33 mouse cellular contexts compared by ENCODE assay signal in the genomic region with DNA sequence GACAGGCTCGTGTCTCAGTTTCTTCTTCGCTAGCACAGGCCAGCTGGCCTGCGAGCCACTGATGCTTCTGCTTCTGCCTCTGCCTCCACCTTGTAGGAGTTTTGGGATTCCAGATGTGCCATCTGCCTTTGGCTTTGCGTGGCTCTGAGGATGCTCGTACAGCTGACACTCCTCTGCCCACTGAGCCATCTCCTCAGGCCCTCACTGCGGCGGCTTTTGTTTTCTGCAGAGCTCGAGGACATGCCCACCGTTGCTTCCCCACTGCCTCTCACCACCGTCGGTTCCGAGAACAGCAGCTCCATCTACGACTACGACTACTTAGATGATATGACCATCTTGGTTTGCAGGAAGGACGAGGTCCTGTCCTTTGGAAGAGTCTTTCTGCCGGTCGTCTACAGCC. TPM values are rescaled to one million over a fixed set of nuclear protein-coding genes. Genes with fewer than 3 reads are reported as not detected.
DNase-seq lines count a peak whose midpoint lies in the region; ATAC-seq lines count a peak whose summit lies in the region.
"Had no signal": no experiment of that assay in that cellular context is flagged by ENCODE, and none has a peak within 500 bp of the region (broad histone marks: within the 10 kb centered on the region; RNA-seq: fewer than 3 reads in every experiment).

No protein-coding gene starts in this region.

- WGBS in heart, embryonic 11.5 days (ENCODE audit: insufficient replicate concordance): 84% methylated on average over 17 of the region's 17 CpGs

- H3K4me1 ChIP-seq in heart, embryonic 11.5 days (ENCODE audit: control insufficient read depth, insufficient read depth, low read length): no peaks in the 10 kb centered on the region
- H3K4me1 ChIP-seq in megakaryocyte, embryonic 14.5 days: peaks cover 85% of the 10 kb centered on the region
- H3K4me1 ChIP-seq: embryonic facial prominence, embryonic 10.5 days; embryonic facial prominence, embryonic 13.5 days; forebrain, embryonic 12.5 days; forebrain, embryonic 15.5 days; hindbrain, embryonic 12.5 days had no signal

- peak; percentile 69 for DNase-seq in heart, adult 11 months
- DNase-seq in testis, postnatal 10 days (ENCODE audit: low spot score): peak; percentile 34
- no peak for DNase-seq in testis, postnatal 14 days (ENCODE audit: low spot score)
- DNase-seq in urinary bladder, postnatal 10 days (ENCODE audit: low spot score): peak; percentile 6
- no peak for DNase-seq in urinary bladder, adult 18-20 months (ENCODE audit: low spot score in 2 of 2)
- DNase-seq: adrenal gland, adult 8-10 months; adrenal gland, postnatal 25 days; cerebellum, adult 11-12 months; cerebellum, adult 8-10 months; cerebellum, postnatal 10 days; cerebellum, postnatal 36 days; embryo, embryonic 11 days; gastrocnemius, postnatal 25 days had no signal

- no peak overlapping the region for H3K4me2 ChIP-seq in heart, embryonic 11.5 days
- H3K4me2 ChIP-seq: embryonic facial prominence, embryonic 13.5 days; forebrain, embryonic 12.5 days; forebrain, embryonic 15.5 days; hindbrain, embryonic 12.5 days had no signal

- no peaks in the 10 kb centered on the region for H3K9me3 ChIP-seq in heart, embryonic 11.5 days (replicated peaks; ENCODE audit: control insufficient read depth, low read length)
- H3K9me3 ChIP-seq in megakaryocyte, embryonic 14.5 days: peaks cover 12% of the 10 kb centered on the region; the same call in 1 of the 2 replicates
- H3K9me3 ChIP-seq: embryonic facial prominence, embryonic 10.5 days; embryonic facial prominence, embryonic 13.5 days; forebrain, embryonic 12.5 days; forebrain, embryonic 15.5 days; heart, embryonic 10.5 days; hindbrain, embryonic 12.5 days had no signal

- ATAC-seq in heart, embryonic 11.5 days (replicated peaks; ENCODE audit: insufficient number of reproducible peaks, low FRiP score, low TSS enrichment): no peak
- ATAC-seq in megakaryocyte, adult 5-6 weeks (ENCODE audit: poor library complexity, severe bottlenecking): no peak
- ATAC-seq: activated CD4-positive, CD25-positive, alpha-beta regulatory T cell, adult 4 months; forebrain, embryonic 15.5 days had no signal

- H3K27me3 ChIP-seq in heart, embryonic 11.5 days (ENCODE audit: control insufficient read depth, insufficient read depth, low read length): no peaks in the 10 kb centered on the region
- peaks cover 22% of the 10 kb centered on the region for H3K27me3 ChIP-seq in megakaryocyte, embryonic 14.5 days (replicated peaks)
- H3K27me3 ChIP-seq: embryonic facial prominence, embryonic 13.5 days; forebrain, embryonic 12.5 days; forebrain, embryonic 15.5 days; hindbrain, embryonic 12.5 days had no signal

- no peak overlapping the region for H3K4me3 ChIP-seq in heart, embryonic 11.5 days (ENCODE audit: low read depth, low read length)
- peak overlapping the region; percentile 23 for H3K4me3 ChIP-seq in megakaryocyte, embryonic 14.5 days (replicated peaks)
- H3K4me3 ChIP-seq: embryonic facial prominence, embryonic 10.5 days; embryonic facial prominence, embryonic 13.5 days; erythroblast, embryonic 14.5 days; forebrain, embryonic 12.5 days; forebrain, embryonic 15.5 days; heart, adult 2 months; heart, embryonic 10.5 days; hindbrain, embryonic 12.5 days had no signal

- H3K36me3 ChIP-seq in heart, embryonic 11.5 days (ENCODE audit: control insufficient read depth, insufficient read depth, low read length): no peaks in the 10 kb centered on the region
- peaks cover 9% of the 10 kb centered on the region for H3K36me3 ChIP-seq in megakaryocyte, embryonic 14.5 days (replicated peaks; ENCODE audit: low read length)
- H3K36me3 ChIP-seq: embryonic facial prominence, embryonic 10.5 days; embryonic facial prominence, embryonic 13.5 days; forebrain, embryonic 12.5 days; forebrain, embryonic 15.5 days; heart, embryonic 10.5 days; hindbrain, embryonic 12.5 days had no signal

- H3K27ac ChIP-seq in heart, embryonic 11.5 days (ENCODE audit: low read depth, low read length): no peak overlapping the region
- H3K27ac ChIP-seq: embryonic facial prominence, embryonic 10.5 days; embryonic facial prominence, embryonic 13.5 days; forebrain, embryonic 12.5 days; forebrain, embryonic 15.5 days; heart, adult 2 months; heart, embryonic 10.5 days; hindbrain, embryonic 12.5 days had no signal

- H3K9ac ChIP-seq in heart, embryonic 11.5 days (ENCODE audit: low read depth, low read length): no peak overlapping the region
- H3K9ac ChIP-seq: embryonic facial prominence, embryonic 13.5 days; forebrain, embryonic 12.5 days; forebrain, embryonic 15.5 days; hindbrain, embryonic 12.5 days had no signal

RNA-seq across cellular contexts. Expression of a gene that starts 7.8 kb away (rescaled TPM):
- not detected in 2 replicates for polyA plus RNA-seq in heart, embryonic 11.5 days (2014; fragmentation: Nextera tagmentation; extraction: Ambion mirVana)
- not detected in 2 replicates for polyA plus RNA-seq in megakaryocyte, embryonic 14.5 days (2012; ENCODE audit: insufficient read depth, low replicate concordance)
- total RNA-seq in megakaryocyte, adult 5-6 weeks (2015): not detected in 2 replicates
- 0.18 TPM in 1 of 2 replicates, not detected in the other for total RNA-seq in megakaryocyte, adult 5-6 weeks (2017)
- total RNA-seq: ES-E14; gastrocnemius, adult 8-10 months; gastrocnemius, postnatal 25 days; heart, adult 2 months; heart, postnatal 25 days; hematopoietic stem cell, adult 5-6 weeks had no signal
- polyA plus RNA-seq: activated CD4-positive, CD25-positive, alpha-beta regulatory T cell, adult 4 months; brain, embryonic 14.5 days; cortical plate, adult 2 months; embryonic facial prominence, embryonic 10.5 days; embryonic facial prominence, embryonic 13.5 days; erythroblast, embryonic 14.5 days; forebrain, embryonic 12.5 days; forebrain, embryonic 15.5 days; heart, embryonic 10.5 days; heart, embryonic 14.5 days; heart, postnatal 0 days; hindbrain, embryonic 12.5 days had no signal

RNA-seq across cellular contexts. Expression of a gene that starts 10.2 kb away (rescaled TPM):
- polyA plus RNA-seq in heart, embryonic 11.5 days (2014; fragmentation: Nextera tagmentation; extraction: Ambion mirVana): 0.10 TPM in 1 of 2 replicates, not detected in the other
- polyA plus RNA-seq in megakaryocyte, embryonic 14.5 days (2012; ENCODE audit: insufficient read depth, low replicate concordance): 1.5 TPM in 1 of 2 replicates, not detected in the other
- not detected in 2 replicates for total RNA-seq in megakaryocyte, adult 5-6 weeks (2015)
- total RNA-seq in megakaryocyte, adult 5-6 weeks (2017): not detected in 2 replicates
- total RNA-seq: hematopoietic stem cell, adult 5-6 weeks had no signal
- polyA plus RNA-seq: activated CD4-positive, CD25-positive, alpha-beta regulatory T cell, adult 4 months; embryonic facial prominence, embryonic 13.5 days; erythroblast, embryonic 14.5 days had no signal

RNA-seq across cellular contexts. Expression of a gene that starts 42.5 kb away (rescaled TPM):
- 0.35 and 0.44 TPM in 2 replicates for polyA plus RNA-seq in heart, embryonic 11.5 days (2014; fragmentation: Nextera tagmentation; extraction: Ambion mirVana)
- not detected in 2 replicates for polyA plus RNA-seq in megakaryocyte, embryonic 14.5 days (2012; ENCODE audit: insufficient read depth, low replicate concordance)
- not detected in 2 replicates for total RNA-seq in megakaryocyte, adult 5-6 weeks (2015)
- total RNA-seq in megakaryocyte, adult 5-6 weeks (2017): not detected in 2 replicates
- total RNA-seq: hematopoietic stem cell, adult 5-6 weeks had no signal
- polyA plus RNA-seq: activated CD4-positive, CD25-positive, alpha-beta regulatory T cell, adult 4 months; erythroblast, embryonic 14.5 days had no signal

RNA-seq across cellular contexts. Expression of a gene that starts 50.2 kb away (rescaled TPM):
- 241 and 243 TPM in 2 replicates for polyA plus RNA-seq in heart, embryonic 11.5 days (2014; fragmentation: Nextera tagmentation; extraction: Ambion mirVana)
- 42.4 and 57.7 TPM in 2 replicates for polyA plus RNA-seq in megakaryocyte, embryonic 14.5 days (2012; ENCODE audit: insufficient read depth, low replicate concordance)
- total RNA-seq in megakaryocyte, adult 5-6 weeks (2015): 64.0 and 80.3 TPM in 2 replicates
- 9.5 and 13.5 TPM in 2 replicates for total RNA-seq in megakaryocyte, adult 5-6 weeks (2017)

Comparison
In these comparisons a context has a peak if more than half of its experiments do, and no peak if none do; other contexts are left out.
1. DNase-seq: peak in heart, adult 11 months (single experiment), testis, postnatal 10 days (single experiment) and urinary bladder, postnatal 10 days (single experiment); none in testis, postnatal 14 days (single experiment) and urinary bladder, adult 18-20 months (0 of 2).